Mouse (Mus musculus) cortical plate, adult 2 months (tissue): ENCODE measurements around the gene Ntsr2. TPM values are rescaled to one million over a fixed set of nuclear protein-coding genes. Genes with fewer than 3 reads are reported as not detected.

Experiments used
- H3K27ac ChIP-seq: fragments of 200-500 bp; 2 replicates; pipeline ENCODE4 v1.5.1; 2012; ENCODE audit warnings: low read length, control low read depth, inconsistent platforms; ENCODE audit not compliant: insufficient read depth
- H3K4me1 ChIP-seq: fragments of 200-500 bp; 2 replicates; pipeline ENCODE4 v1.6.1; 2011; ENCODE audit warnings: low read length; ENCODE audit not compliant: control insufficient read depth, insufficient read depth
- H3K4me3 ChIP-seq: fragments of 200-500 bp; 2 replicates; pipeline ENCODE4 v1.5.1; 2011; ENCODE audit warnings: mild to moderate bottlenecking, low read length, control low read depth; ENCODE audit not compliant: insufficient read depth
- CTCF ChIP-seq: fragments of 200-500 bp; IDR thresholded peaks from 2 replicates; pipeline ENCODE4 v1.5.1; 2011; ENCODE audit warnings: mild to moderate bottlenecking, control low read depth, low read length; ENCODE audit not compliant: insufficient read depth; ENCODE audit errors: extremely low read depth
- POLR2A ChIP-seq: fragments of 200-500 bp; IDR thresholded peaks from 2 replicates; pipeline ENCODE4 v1.6.1; 2011; ENCODE audit warnings: mild to moderate bottlenecking, low read length, control low read depth; ENCODE audit not compliant: insufficient read depth; ENCODE audit errors: extremely low read depth
- polyA plus RNA-seq: library from polyadenylated mRNA; depleted of rRNA; stranded (reverse); fragments of >200 nt; gene quantifications from 2 replicates; pipeline ENCODE4 v1.2.3, GENCODE M21; 2012; rRNA removed

The Ntsr2 gene
- polyA plus RNA-seq: 316 and 321 TPM in 2 replicates

DNA sequence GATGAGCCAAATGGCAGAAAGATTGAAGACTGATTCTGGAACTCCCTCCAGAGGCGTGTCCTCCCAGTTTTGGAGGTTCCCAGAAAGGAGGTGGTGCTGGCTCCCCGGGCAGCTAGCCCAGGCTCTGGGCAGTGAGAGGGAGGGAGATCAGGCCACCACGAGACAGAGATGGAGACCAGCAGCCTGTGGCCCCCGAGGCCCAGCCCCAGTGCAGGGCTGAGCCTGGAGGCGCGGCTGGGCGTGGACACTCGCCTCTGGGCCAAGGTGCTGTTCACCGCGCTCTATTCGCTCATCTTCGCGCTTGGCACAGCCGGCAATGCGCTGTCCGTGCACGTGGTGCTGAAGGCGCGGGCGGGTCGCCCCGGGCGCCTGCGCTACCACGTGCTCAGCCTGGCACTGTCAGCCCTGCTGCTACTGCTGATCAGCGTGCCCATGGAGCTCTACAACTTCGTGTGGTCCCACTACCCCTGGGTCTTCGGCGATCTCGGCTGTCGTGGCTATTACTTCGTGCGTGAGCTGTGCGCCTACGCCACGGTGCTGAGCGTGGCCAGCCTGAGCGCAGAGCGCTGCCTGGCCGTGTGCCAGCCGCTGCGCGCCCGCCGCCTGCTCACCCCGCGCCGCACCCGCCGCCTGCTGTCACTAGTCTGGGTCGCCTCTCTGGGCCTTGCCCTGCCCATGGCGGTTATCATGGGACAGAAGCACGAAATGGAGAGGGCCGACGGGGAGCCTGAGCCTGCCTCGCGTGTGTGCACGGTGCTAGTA lies at the start of gene Ntsr2:
TSS of gene Ntsr2 (plus strand) at position 51 of the 762 bp plus-strand sequence.
- Histone ChIP-seq H3K27ac (peak within 1 kb of the TSS; percentile 62; the same call in 1 of the 2 replicates), H3K4me1 (no peaks in the 10 kb centered on the region; the same call in 1 of the 2 replicates), H3K4me3 (peak within 1 kb of the TSS; percentile 37)
- TF ChIP-seq CTCF (no peak), POLR2A (no peak)

DNA sequence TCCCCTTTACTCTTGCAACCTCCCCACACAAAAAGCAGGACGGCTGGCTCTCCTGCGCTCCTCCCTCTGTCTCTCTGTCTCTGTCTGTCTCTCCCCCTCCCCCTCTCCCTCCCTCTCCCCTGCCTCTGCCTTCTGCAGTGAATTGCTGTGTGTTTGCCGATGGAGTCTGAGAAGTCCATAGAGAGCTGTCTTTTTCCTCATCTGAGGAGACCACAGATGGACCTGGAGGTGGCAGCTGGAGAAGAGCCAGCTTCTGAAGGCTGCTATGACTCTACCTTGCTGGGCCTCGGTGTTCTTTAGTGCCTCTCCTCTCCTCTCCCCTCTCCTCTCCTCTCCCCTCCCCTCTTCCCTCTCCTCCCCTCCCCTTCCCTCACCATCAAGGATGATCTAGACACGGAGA lies 47.6 kb upstream of the Ntsr2 start:
- no peak overlapping the region for H3K4me3 ChIP-seq
- TF ChIP-seq POLR2A (no peak), CTCF (no peak)
- H3K27ac ChIP-seq: no peak overlapping the region

DNA sequence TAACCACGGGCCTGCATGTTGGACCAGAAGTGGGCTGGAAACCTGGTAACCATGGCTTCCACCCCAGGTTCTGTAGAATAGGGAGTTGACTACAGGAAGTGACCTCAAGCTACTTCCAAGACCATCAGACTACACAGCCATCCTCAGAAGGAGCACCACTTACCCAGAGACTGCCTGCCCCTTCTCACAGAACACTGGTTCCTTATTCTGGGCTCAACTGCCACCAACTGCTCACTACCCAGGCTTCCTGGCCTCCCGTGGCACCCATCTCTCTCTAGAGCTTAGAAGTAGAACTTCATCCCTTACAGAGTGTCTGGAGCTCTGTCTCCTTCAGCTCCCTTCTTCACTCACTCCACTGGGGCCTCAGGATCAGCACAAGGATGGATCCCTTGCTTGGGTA lies 42.2 kb upstream of the Ntsr2 start, which contains the start of gene Lpin1:
TSS of gene Lpin1 (minus strand) at position 31 of the 400 bp plus-strand sequence.
- Histone ChIP-seq H3K4me1 (peaks cover 2% of the 10 kb centered on the region; the same call in 1 of the 2 replicates), H3K4me3 (no peak within 1 kb of the TSS), H3K27ac (no peak within 1 kb of the TSS)
- TF ChIP-seq CTCF (no peak), POLR2A (no peak)

More for the DNA sequence above, 47.6 kb upstream of the Ntsr2 start:
- no peaks in the 10 kb centered on the region for H3K4me1 ChIP-seq

DNA sequence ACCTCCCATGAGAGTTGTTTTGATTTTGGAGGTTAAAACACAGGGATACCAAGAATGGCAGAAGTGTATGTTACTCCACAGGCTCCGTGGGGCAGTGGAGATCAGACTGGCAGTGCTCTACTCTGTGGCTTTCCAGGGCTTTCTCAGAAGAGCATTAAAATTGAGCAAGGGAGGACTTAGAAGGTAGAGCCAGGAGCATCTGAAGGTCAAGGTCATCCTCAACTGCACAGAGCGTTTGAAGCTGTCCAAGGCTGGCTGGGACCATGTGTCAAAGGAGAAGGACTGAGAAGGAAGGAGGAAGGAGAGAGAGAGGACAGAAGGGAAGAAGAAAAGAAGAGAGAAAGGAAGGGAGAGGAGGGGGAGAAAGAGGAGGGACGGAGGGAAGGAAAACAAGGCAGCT lies 38.6 kb upstream of the Ntsr2 start:
- H3K4me3 ChIP-seq: no peak overlapping the region
- no peak for TF ChIP-seq CTCF
- no peak for TF ChIP-seq POLR2A
- peaks cover 6% of the 10 kb centered on the region; the same call in 1 of the 2 replicates for H3K4me1 ChIP-seq
- no peak overlapping the region for H3K27ac ChIP-seq

DNA sequence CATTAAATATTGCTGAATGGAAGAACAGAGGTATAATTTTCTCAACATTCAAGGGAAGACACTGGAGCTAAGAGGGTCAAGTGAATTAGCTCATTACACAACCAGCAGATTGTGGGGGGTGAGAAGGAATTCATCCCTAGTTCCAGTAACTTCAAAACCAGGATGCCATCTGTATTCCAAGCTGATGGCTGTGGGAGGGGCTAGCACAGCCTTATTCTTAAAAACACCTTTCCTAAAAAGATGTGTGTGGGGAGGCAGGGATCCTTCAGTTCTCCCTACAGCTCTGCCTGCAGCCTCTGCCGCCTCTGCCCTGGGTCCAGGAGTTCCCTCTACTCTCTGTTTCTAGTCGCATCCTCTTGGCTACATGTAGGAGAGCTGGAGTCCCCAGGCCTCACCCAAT lies 37.4 kb upstream of the Ntsr2 start:
- H3K4me1 ChIP-seq: peaks cover 7% of the 10 kb centered on the region; the same call in 1 of the 2 replicates

DNA sequence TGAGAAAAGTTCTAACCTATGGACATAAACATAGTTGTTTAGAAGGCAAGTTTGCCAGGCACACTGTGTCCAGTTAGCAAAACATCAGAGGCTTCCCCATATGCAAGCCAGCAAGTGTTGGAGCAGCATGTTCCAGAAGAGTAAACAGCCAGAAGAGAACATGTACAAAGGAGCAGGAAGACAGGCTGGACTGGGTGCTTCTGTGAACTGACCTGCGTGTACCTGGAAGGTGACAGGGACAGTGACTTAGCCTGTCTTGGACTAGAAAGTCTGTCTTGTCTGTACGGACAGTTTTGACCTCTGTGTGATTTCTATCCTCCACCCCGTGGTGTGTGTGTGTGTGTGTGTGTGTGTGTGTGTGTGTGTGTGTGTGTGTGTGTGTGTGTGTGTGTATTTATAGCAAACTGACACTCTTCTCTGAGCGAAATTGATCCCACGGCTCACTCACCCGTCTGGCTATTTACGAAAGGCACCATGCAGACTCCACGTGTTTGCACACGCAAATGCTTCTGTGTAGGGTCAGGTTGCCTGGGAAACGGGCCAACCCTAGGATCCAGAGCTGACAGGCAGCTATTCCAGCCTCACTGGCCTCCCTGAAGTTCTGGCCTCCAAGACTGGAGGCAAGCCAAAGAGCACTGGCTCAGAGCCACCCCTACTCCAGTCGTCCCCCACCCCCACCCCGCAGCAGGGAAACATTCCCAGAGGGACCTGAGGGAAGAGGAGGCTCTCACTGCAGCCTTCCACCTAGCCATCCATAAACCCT lies 34.5 kb upstream of the Ntsr2 start:
- no peak for TF ChIP-seq POLR2A
- TF ChIP-seq CTCF: no peak
- no peak overlapping the region for H3K4me3 ChIP-seq
- H3K27ac ChIP-seq: no peak overlapping the region
- peaks cover 7% of the 10 kb centered on the region; the same call in 1 of the 2 replicates for H3K4me1 ChIP-seq

More for the DNA sequence above, 37.4 kb upstream of the Ntsr2 start:
- no peak overlapping the region for H3K4me3 ChIP-seq
- no peak overlapping the region for H3K27ac ChIP-seq
- TF ChIP-seq POLR2A (no peak), CTCF (no peak)

DNA sequence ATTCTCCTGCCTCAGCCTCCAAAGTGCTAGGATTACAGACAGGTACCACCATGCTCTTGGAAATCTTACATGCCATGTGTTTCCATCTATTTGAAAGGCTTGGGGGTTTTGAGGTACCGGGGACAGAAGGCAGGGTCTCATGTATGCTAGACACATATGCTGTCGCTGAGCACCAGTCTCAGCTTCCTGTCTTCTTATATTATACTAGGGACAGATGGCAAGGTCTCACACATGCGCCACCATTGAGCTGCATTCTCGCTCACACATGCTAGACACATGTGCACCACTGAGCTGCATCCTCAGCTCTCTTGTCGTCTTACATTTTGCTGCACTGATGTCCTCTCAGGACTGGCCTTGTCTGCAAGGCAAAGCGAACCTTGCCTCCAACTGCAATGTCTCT lies 33.7 kb upstream of the Ntsr2 start:
- Histone ChIP-seq H3K4me3 (no peak overlapping the region), H3K27ac (no peak overlapping the region), H3K4me1 (peaks cover 7% of the 10 kb centered on the region; the same call in 1 of the 2 replicates)
- no peak for TF ChIP-seq POLR2A

DNA sequence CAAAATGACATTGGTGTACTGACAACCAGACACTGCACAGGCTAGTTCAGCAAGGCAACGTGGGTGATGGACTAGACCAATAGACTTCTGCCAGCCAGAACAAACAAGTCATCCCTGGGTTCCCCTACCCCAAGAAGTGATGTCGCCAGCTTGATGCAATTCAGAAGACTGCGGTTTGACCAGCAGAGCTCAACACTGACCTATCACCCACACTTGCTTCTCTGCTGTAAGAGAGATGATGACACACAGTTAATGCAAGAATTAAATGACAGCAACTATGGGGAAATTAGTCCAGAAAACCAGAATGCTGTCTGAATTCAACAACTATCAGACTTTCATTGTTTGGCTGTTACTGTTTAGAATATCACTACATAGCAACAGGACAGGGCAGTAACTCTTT lies 33.0 kb upstream of the Ntsr2 start:
- TF ChIP-seq POLR2A (no peak), CTCF (no peak)
- Histone ChIP-seq H3K4me3 (no peak overlapping the region), H3K27ac (no peak overlapping the region), H3K4me1 (peaks cover 7% of the 10 kb centered on the region; the same call in 1 of the 2 replicates)

DNA sequence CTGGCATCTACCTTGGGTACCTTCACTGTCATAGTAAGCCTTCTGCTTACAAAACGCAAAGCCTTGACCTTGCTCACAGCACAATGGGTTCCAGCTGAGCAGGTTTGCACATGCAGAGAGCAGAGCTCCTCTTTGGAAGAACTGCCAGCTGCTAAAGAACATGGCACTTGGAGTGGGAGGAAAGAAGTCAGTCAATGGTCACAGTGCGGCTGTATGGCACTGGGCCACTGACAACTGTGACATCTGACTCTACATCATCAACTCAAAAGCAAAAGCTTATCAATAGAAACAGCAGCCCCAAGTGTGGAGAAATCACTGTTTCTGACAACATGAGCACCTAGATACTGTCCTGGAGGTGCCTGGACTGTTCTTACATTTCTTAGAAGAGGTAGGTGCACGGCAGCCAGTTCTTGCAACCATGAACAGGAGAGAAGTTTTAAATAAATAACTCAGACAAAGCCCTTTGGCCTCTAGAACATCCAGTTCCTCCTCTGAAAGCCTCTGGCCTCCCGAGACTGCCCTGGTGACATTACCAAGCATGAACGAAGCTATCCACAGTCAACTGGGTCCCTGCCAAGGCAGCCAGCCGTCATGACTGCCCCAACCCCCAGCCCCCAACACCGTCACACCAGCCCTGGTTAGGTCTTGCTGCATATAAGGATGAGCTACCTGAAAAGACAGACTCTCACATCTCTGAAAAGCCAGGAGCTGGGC lies 22.9 kb upstream of the Ntsr2 start:
- Histone ChIP-seq H3K4me1 (no peaks in the 10 kb centered on the region; the same call in 1 of the 2 replicates), H3K27ac (no peak overlapping the region), H3K4me3 (no peak overlapping the region)
- TF ChIP-seq POLR2A (no peak), CTCF (no peak)

DNA sequence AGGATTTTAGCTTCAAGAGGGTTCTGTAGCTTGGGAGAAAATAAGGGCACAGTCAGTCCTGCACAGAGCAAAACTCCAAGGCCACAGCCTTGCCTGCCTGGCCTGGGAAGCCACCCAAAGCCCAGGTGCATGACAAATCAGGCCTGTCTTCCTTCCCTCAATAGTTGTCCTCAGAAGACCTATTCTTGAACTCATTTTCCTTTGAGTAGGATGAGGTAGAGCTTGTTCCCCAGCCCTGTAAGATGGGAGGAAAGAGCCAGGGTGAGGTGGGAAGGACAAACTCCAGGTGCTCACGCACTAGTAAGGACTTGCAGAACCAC lies 22.4 kb upstream of the Ntsr2 start:
- Histone ChIP-seq H3K4me3 (no peak overlapping the region), H3K4me1 (no peaks in the 10 kb centered on the region; the same call in 1 of the 2 replicates), H3K27ac (no peak overlapping the region)
- TF ChIP-seq CTCF: no peak
- no peak for TF ChIP-seq POLR2A
